30 mouse cellular contexts compared by ENCODE assay signal in the genomic region with DNA sequence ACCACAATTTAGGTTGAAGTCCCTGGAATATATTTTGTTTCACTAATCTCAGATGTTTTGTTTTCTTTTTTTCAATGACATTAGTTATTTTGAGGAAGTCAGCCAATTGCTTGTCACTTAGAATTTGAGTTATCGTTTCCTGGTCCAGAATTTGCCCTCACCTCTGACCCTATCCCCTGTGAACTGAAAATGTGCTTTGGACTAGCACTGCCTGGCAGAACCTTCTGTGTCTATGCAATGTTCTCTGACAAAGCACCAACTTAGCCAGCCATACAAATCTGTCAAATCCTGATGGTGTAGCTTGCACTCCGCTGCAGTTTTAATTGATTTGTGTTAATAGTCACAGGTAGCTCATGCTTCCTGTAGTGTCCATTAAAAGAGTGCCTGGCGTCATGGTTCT. TPM values are rescaled to one million over a fixed set of nuclear protein-coding genes. Genes with fewer than 3 reads are reported as not detected.
DNase-seq lines count a peak whose midpoint lies in the region; ATAC-seq lines count a peak whose summit lies in the region.
"Had no signal": no experiment of that assay in that cellular context is flagged by ENCODE, and none has a peak within 500 bp of the region (broad histone marks: within the 10 kb centered on the region; RNA-seq: fewer than 3 reads in every experiment).

No protein-coding gene starts in this region.

- no peak for ATAC-seq in kidney, embryonic 16.5 days (ENCODE audit: low FRiP score, low TSS enrichment)
- ATAC-seq in granulocyte monocyte progenitor cell, adult 5-6 weeks (replicated peaks; ENCODE audit: poor library complexity, severe bottlenecking): no peak
- ATAC-seq: activated CD4-positive, CD25-positive, alpha-beta regulatory T cell, adult 4 months; forebrain, postnatal 0 days; hindbrain, postnatal 0 days; intestine, embryonic 15.5 days had no signal

- H3K27me3 ChIP-seq in kidney, embryonic 16.5 days (ENCODE audit: insufficient read depth, low read length): no peaks in the 10 kb centered on the region
- H3K27me3 ChIP-seq: CH12.LX; embryonic facial prominence, embryonic 15.5 days; forebrain, embryonic 12.5 days; intestine, embryonic 15.5 days; lung, embryonic 15.5 days; megakaryocyte, embryonic 14.5 days; midbrain, embryonic 12.5 days; neural tube, embryonic 12.5 days had no signal

- no peak overlapping the region for H3K9ac ChIP-seq in kidney, embryonic 16.5 days (replicated peaks; ENCODE audit: low read length)
- H3K9ac ChIP-seq: embryonic facial prominence, embryonic 15.5 days; forebrain, embryonic 12.5 days; forebrain, postnatal 0 days; intestine, embryonic 15.5 days; lung, embryonic 15.5 days; midbrain, embryonic 12.5 days; neural tube, embryonic 12.5 days had no signal

- no peak overlapping the region for H3K4me2 ChIP-seq in kidney, embryonic 16.5 days (replicated peaks; ENCODE audit: low read depth, low read length)
- H3K4me2 ChIP-seq: embryonic facial prominence, embryonic 15.5 days; forebrain, embryonic 12.5 days; intestine, embryonic 15.5 days; lung, embryonic 15.5 days; midbrain, embryonic 12.5 days; neural tube, embryonic 12.5 days had no signal

- H3K4me1 ChIP-seq in kidney, embryonic 16.5 days (ENCODE audit: insufficient read depth, low read length): no peaks in the 10 kb centered on the region
- H3K4me1 ChIP-seq: embryonic facial prominence, embryonic 15.5 days; intestine, embryonic 15.5 days; lung, embryonic 15.5 days; midbrain, embryonic 12.5 days; neural tube, embryonic 12.5 days had no signal

- H3K36me3 ChIP-seq in kidney, embryonic 16.5 days (ENCODE audit: insufficient read depth, low read length): no peaks in the 10 kb centered on the region
- H3K36me3 ChIP-seq: forebrain, embryonic 12.5 days; intestine, embryonic 15.5 days; lung, embryonic 15.5 days; midbrain, embryonic 12.5 days; neural tube, embryonic 12.5 days had no signal

- 51% methylated on average over 3 of the region's 3 CpGs for WGBS in kidney, embryonic 16.5 days

- no peaks in the 10 kb centered on the region for H3K9me3 ChIP-seq in kidney, embryonic 16.5 days (ENCODE audit: low read length)
- H3K9me3 ChIP-seq: embryonic facial prominence, embryonic 10.5 days; embryonic facial prominence, embryonic 15.5 days; forebrain, embryonic 12.5 days; intestine, embryonic 15.5 days; lung, embryonic 15.5 days; megakaryocyte, embryonic 14.5 days; midbrain, embryonic 12.5 days; neural tube, embryonic 12.5 days had no signal

- no peak overlapping the region for H3K27ac ChIP-seq in kidney, embryonic 16.5 days (ENCODE audit: low read length)
- H3K27ac ChIP-seq: embryonic facial prominence, embryonic 10.5 days; embryonic facial prominence, embryonic 15.5 days; forebrain, embryonic 12.5 days; hindbrain, postnatal 0 days; intestine, embryonic 15.5 days; lung, embryonic 15.5 days; midbrain, embryonic 12.5 days; neural tube, embryonic 12.5 days had no signal

- H3K4me3 ChIP-seq in kidney, embryonic 16.5 days (ENCODE audit: low read length): no peak overlapping the region
- H3K4me3 ChIP-seq: embryonic facial prominence, embryonic 10.5 days; embryonic facial prominence, embryonic 15.5 days; forebrain, embryonic 12.5 days; intestine, embryonic 15.5 days; lung, embryonic 15.5 days; megakaryocyte, embryonic 14.5 days; midbrain, embryonic 12.5 days; myocyte; neural tube, embryonic 12.5 days had no signal

- DNase-seq in adrenal gland, adult (ENCODE audit: inconsistent age in 2 of 2, low spot score in 1 of 2): peak; percentile 30 to 75
- no peak for DNase-seq in adrenal gland, adult 18-20 months (ENCODE audit: low spot score in 2 of 2)
- DNase-seq in kidney, adult 8-10 months: peak; percentile 15 to 19
- DNase-seq in adipocyte (ENCODE audit: low spot score): peak; percentile 92
- DNase-seq in kidney, postnatal 14 days: peak; percentile 50
- DNase-seq in embryo, embryonic 10.5 days (ENCODE audit: low spot score): no peak
- DNase-seq: cerebellum, adult 2 months; cerebellum, postnatal 14 days; forebrain, postnatal 0 days; heart, postnatal 14 days; layer of hippocampus, adult 9-11 months; liver; right cerebral cortex, adult 18-20 months; spleen, adult 18-20 months; thymus, adult 2 months; thymus, postnatal 36 days had no signal

RNA-seq across cellular contexts. Expression of a gene that starts 10.1 kb away (rescaled TPM):
- 10 to 100 TPM; 38.5 to 39.0 TPM for total RNA-seq in adrenal gland, adult 18-20 months (2021)
- 34.3 and 37.1 TPM in 2 replicates for polyA plus RNA-seq in kidney, embryonic 16.5 days (2015; fragmentation: Nextera tagmentation; extraction: Ambion mirVana)
- 21.9 and 29.3 TPM in 2 replicates for total RNA-seq in granulocyte monocyte progenitor cell, adult 5-6 weeks (2014; fragmentation: Nextera tagmentation)
- 24.0 and 25.1 TPM in 2 replicates for total RNA-seq in granulocyte monocyte progenitor cell, adult 5-6 weeks (2017)

Comparison
In these comparisons a context has a peak if more than half of its experiments do, and no peak if none do; other contexts are left out.
1. DNase-seq: peak in adrenal gland, adult (2 of 2), kidney, adult 8-10 months (2 of 2), adipocyte (single experiment) and kidney, postnatal 14 days (single experiment); none in adrenal gland, adult 18-20 months (0 of 2) and embryo, embryonic 10.5 days (single experiment).